Mouse (Mus musculus): ENCODE measurements at regions not wholly inside any gene's neighbourhood (a gene's known extent, or its start where the extent isn't known, plus 50 kb on each side); places are given as distances from the start of the nearest gene placed in this dataset.
"Not testable (repeated sequence)": the region's sequence is repeated elsewhere in the genome, so short reads cannot be mapped to it uniquely, and the experiment has no call there.

DNA sequence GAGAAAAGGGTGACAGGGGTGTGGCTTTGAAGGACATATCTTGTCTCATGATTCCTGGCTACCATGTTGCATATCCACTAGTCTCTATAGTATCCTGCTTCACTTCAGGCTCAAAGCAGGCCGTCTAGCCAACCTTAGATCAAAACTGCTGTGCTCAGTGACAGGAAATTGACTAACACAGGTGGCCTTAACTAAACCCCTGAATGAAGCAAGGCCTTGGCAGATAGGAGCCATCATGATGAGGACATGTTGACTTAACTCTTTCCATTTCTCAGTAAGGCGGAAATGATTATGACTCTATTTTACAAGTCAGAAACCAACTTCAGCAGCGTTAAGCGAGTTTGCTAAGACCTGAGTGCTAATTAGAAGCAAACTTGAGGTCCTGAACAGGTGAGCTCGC, 143.2 kb upstream of the Hes1 start:
- Histone ChIP-seq H3K79me2 (ENCODE audit: control insufficient read depth, insufficient read depth) (no peaks in the 10 kb centered on the region), H3K4me2 (ENCODE audit: low read depth) (no peak overlapping the region), H3K27me3 (ENCODE audit: control insufficient read depth, insufficient read depth, insufficient read length) (no peaks in the 10 kb centered on the region), H3K36me3 (ENCODE audit: control insufficient read depth, insufficient read depth) (no peaks in the 10 kb centered on the region), H3K4me3 (no peak overlapping the region), H3ac (ENCODE audit: control insufficient read depth, insufficient read length) (no peak overlapping the region)
- TF ChIP-seq USF1 (IDR thresholded peaks at IDR 0.05; ENCODE audit: low read depth) (no peak), SRF (IDR thresholded peaks at IDR 0.05; ENCODE audit: control insufficient read depth, insufficient read length, low read depth) (no peak), MAX (IDR thresholded peaks at IDR 0.05; ENCODE audit: low read depth) (no peak), TCF3 (IDR thresholded peaks at IDR 0.05; ENCODE audit: insufficient read length, low read depth) (no peak), CEBPB (IDR thresholded peaks at IDR 0.05; ENCODE audit: insufficient read depth, poor library complexity, severe bottlenecking) (no peak), POLR2A (IDR thresholded peaks at IDR 0.05; ENCODE audit: insufficient read length, low read depth) (no peak), MYOD1 (IDR thresholded peaks at IDR 0.05; ENCODE audit: control insufficient read depth in 1 of 3, insufficient read length in 2 of 3, low read depth in 2 of 3) (no peak), POLR2AphosphoS2 (IDR thresholded peaks at IDR 0.05; ENCODE audit: insufficient read length, low read depth) (no peak), MYOG (IDR thresholded peaks at IDR 0.05; ENCODE audit: control insufficient read depth in 1 of 3, insufficient read depth in 1 of 3, insufficient read length in 2 of 3, low read depth in 2 of 3) (no peak), E2F4 (IDR thresholded peaks at IDR 0.05; ENCODE audit: insufficient read depth) (no peak), REST (IDR thresholded peaks at IDR 0.05; ENCODE audit: insufficient read depth, insufficient read length) (no peak), TCF12 (IDR thresholded peaks at IDR 0.05; ENCODE audit: insufficient read depth, poor library complexity, severe bottlenecking) (no peak)

DNA sequence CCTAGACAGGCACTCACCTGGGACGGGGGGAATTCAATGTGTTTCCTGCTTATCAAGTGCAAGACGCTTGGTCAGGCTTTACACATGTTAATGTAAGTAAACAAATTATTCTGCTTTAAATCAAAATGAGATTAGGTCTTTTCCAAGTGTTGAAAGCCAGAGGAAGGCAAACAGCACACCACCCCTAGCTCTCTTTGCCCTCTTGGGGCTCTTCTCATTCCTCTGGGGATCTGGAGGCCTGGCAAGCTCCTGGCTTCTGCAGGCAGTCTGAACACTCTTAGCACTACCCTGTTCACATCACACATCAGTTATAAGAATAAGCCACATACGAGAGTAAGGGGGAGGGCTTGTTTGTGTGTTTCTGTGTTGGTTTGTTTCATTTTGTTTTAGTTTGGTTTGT, 142.8 kb upstream of the Hes1 start:
- H3K4me3 ChIP-seq, result no peak overlapping the region
- H3ac ChIP-seq (ENCODE audit: control insufficient read depth, insufficient read length), result no peak overlapping the region
- H3K79me2 ChIP-seq (ENCODE audit: control insufficient read depth, insufficient read depth), result no peaks in the 10 kb centered on the region
- H3K36me3 ChIP-seq (ENCODE audit: control insufficient read depth, insufficient read depth), result no peaks in the 10 kb centered on the region
- TF ChIP-seq POLR2AphosphoS2 (IDR thresholded peaks at IDR 0.05; ENCODE audit: insufficient read length, low read depth), result no peak
- no peak for TF ChIP-seq REST (IDR thresholded peaks at IDR 0.05; ENCODE audit: insufficient read depth, insufficient read length)
- no peak for TF ChIP-seq CEBPB (IDR thresholded peaks at IDR 0.05; ENCODE audit: insufficient read depth, poor library complexity, severe bottlenecking)
- no peak for TF ChIP-seq MYOD1 (IDR thresholded peaks at IDR 0.05; ENCODE audit: control insufficient read depth in 1 of 3, insufficient read length in 2 of 3, low read depth in 2 of 3)
- TF ChIP-seq MYOG (IDR thresholded peaks at IDR 0.05; ENCODE audit: control insufficient read depth in 1 of 3, insufficient read depth in 1 of 3, insufficient read length in 2 of 3, low read depth in 2 of 3), result no peak
- no peak for TF ChIP-seq SRF (IDR thresholded peaks at IDR 0.05; ENCODE audit: control insufficient read depth, insufficient read length, low read depth)
- no peak for TF ChIP-seq POLR2A (IDR thresholded peaks at IDR 0.05; ENCODE audit: insufficient read length, low read depth)
- TF ChIP-seq MAX (IDR thresholded peaks at IDR 0.05; ENCODE audit: low read depth), result no peak
- no peak for TF ChIP-seq E2F4 (IDR thresholded peaks at IDR 0.05; ENCODE audit: insufficient read depth)
- no peak for TF ChIP-seq TCF12 (IDR thresholded peaks at IDR 0.05; ENCODE audit: insufficient read depth, poor library complexity, severe bottlenecking)
- TF ChIP-seq USF1 (IDR thresholded peaks at IDR 0.05; ENCODE audit: low read depth), result no peak
- TF ChIP-seq TCF3 (IDR thresholded peaks at IDR 0.05; ENCODE audit: insufficient read length, low read depth), result no peak
- no peak overlapping the region for H3K4me2 ChIP-seq (ENCODE audit: low read depth)
- H3K27me3 ChIP-seq (ENCODE audit: control insufficient read depth, insufficient read depth, insufficient read length), result no peaks in the 10 kb centered on the region

DNA sequence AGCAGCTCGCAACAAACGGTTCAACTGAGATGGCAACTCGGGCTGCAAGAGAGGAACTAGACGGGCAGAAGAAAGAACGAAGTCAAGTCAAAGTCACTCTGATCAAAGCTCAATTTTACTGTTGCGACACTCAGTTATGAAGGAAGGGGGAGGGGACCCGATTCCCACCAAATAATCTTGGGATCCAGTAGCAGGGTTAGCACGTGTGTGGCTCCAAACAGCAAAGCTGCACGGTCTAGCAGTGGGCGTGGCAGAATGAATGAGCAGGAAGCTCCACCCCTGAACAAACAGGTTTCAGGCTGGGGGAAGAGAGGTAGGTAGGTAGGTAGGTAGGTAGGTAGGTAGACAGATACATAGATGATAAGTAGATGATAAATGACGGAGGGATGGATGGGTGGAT, 136.9 kb upstream of the Hes1 start:
- not testable (repeated sequence) for H3K36me3 ChIP-seq (ENCODE audit: control insufficient read depth, insufficient read depth); H3K27me3 ChIP-seq (ENCODE audit: control insufficient read depth, insufficient read depth, insufficient read length); H3K4me3 ChIP-seq; H3K4me2 ChIP-seq (ENCODE audit: low read depth); H3K79me2 ChIP-seq (ENCODE audit: control insufficient read depth, insufficient read depth); H3ac ChIP-seq (ENCODE audit: control insufficient read depth, insufficient read length)

DNA sequence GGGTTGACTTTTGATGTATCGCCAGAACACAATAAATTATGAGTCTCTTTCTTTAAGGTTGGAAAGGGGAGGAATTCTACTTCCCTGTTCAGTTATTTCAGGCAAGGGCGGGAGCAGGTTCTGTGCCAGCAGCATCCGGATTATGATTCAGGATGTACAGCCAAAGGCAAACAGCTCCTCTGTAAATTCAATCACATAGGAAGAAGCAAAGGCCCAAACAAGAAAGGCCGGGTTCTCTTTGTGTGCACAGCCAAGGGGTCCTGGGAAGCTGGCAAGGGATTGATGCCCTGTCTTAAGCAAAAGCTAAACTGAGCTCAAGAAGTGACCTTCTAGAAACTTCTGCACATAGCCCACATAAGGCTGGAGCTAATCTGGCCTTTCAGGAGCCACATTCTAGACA, 135.9 kb upstream of the Hes1 start:
- TF ChIP-seq POLR2AphosphoS2 (IDR thresholded peaks at IDR 0.05; ENCODE audit: insufficient read length, low read depth) (no peak), REST (IDR thresholded peaks at IDR 0.05; ENCODE audit: insufficient read depth, insufficient read length) (no peak), E2F4 (IDR thresholded peaks at IDR 0.05; ENCODE audit: insufficient read depth) (no peak), MYOD1 (IDR thresholded peaks at IDR 0.05; ENCODE audit: control insufficient read depth in 1 of 3, insufficient read length in 2 of 3, low read depth in 2 of 3) (no peak), TCF3 (IDR thresholded peaks at IDR 0.05; ENCODE audit: insufficient read length, low read depth) (no peak), POLR2A (IDR thresholded peaks at IDR 0.05; ENCODE audit: insufficient read length, low read depth) (no peak), CEBPB (IDR thresholded peaks at IDR 0.05; ENCODE audit: insufficient read depth, poor library complexity, severe bottlenecking) (no peak), USF1 (IDR thresholded peaks at IDR 0.05; ENCODE audit: low read depth) (no peak), SRF (IDR thresholded peaks at IDR 0.05; ENCODE audit: control insufficient read depth, insufficient read length, low read depth) (no peak), MAX (IDR thresholded peaks at IDR 0.05; ENCODE audit: low read depth) (no peak), TCF12 (IDR thresholded peaks at IDR 0.05; ENCODE audit: insufficient read depth, poor library complexity, severe bottlenecking) (no peak), MYOG (IDR thresholded peaks at IDR 0.05; ENCODE audit: control insufficient read depth in 1 of 3, insufficient read depth in 1 of 3, insufficient read length in 2 of 3, low read depth in 2 of 3) (no peak)
- Histone ChIP-seq H3K27me3 (ENCODE audit: control insufficient read depth, insufficient read depth, insufficient read length) (no peaks in the 10 kb centered on the region), H3K4me3 (no peak overlapping the region), H3K79me2 (ENCODE audit: control insufficient read depth, insufficient read depth) (no peaks in the 10 kb centered on the region), H3ac (ENCODE audit: control insufficient read depth, insufficient read length) (no peak overlapping the region), H3K36me3 (ENCODE audit: control insufficient read depth, insufficient read depth) (no peaks in the 10 kb centered on the region), H3K4me2 (ENCODE audit: low read depth) (no peak overlapping the region)

DNA sequence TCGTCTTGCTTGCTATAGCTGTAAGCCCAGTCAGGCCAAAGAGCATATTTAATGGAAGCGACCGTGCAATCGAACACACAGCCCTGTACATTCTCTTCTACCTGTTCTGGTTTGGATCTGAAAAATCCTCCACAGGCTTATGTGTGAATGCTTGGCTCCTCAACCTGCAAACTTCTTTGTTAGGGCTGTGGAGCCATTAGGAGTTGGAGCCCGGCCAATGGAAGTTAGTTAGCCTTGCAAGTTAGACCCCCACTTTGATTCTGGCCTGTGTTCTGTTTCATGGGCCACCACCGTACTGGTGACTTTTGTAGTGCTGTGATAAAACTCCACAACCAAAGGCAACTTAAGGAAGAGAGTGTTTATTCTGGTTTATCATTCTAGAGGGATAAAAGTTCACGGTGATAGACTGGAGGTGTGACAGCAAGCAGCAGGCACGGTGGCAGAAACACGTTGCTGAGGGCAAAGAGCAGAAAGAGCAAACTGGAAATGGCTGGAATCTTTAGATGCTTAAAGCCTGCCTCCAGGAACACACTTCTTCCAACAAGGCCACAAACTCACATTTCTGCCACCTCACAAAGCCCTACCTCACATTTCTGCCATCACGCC, 132.3 kb upstream of the Hes1 start:
- no peak overlapping the region for H3K4me2 ChIP-seq (ENCODE audit: low read depth)
- H3ac ChIP-seq (ENCODE audit: control insufficient read depth, insufficient read length), result no peak overlapping the region

More for the DNA sequence above, 132.3 kb upstream of the Hes1 start:
- no peaks in the 10 kb centered on the region for H3K36me3 ChIP-seq (ENCODE audit: control insufficient read depth, insufficient read depth)
- no peak for TF ChIP-seq POLR2A (IDR thresholded peaks at IDR 0.05; ENCODE audit: insufficient read length, low read depth)
- H3K79me2 ChIP-seq (ENCODE audit: control insufficient read depth, insufficient read depth), result no peaks in the 10 kb centered on the region
- no peaks in the 10 kb centered on the region for H3K27me3 ChIP-seq (ENCODE audit: control insufficient read depth, insufficient read depth, insufficient read length)
- no peak overlapping the region for H3K4me3 ChIP-seq
